Mouse (Mus musculus): ENCODE data around the gene Scn8a. TPM values are rescaled to one million over a fixed set of nuclear protein-coding genes. Genes with fewer than 3 reads are reported as not detected.

Scn8a gene
- polyA plus RNA-seq, 1 experiment, result 0.20 TPM

DNA sequence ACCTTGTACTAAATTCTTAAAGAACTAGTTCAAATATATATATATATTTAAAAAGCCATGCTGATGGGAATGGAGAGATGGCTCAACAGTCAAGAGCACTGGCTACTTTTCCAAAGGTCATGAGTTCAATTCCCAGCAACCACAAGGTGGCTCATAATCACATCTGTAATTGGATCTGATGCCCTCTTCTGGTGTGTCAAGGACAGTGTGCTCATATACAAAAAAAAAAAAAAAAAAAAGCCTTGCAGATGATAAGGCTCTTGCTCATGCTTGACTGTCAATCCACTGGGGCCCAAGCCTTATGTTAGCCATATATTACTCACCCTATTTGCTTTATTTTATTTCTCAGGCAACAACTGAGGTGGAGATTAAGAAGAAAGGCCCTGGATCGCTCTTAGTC is 132.0 kb downstream of the Scn8a start:
- no peaks in the 10 kb centered on the region for H3K36me3 ChIP-seq (ENCODE audit: control insufficient read depth, insufficient read depth, low read length)
- no peak for DNase-seq
- no peak overlapping the region for H3K4me3 ChIP-seq (ENCODE audit: control insufficient read depth, insufficient read depth, low read length)
- no peak for TF ChIP-seq CTCF (IDR thresholded peaks at IDR 0.05; ENCODE audit: borderline replicate concordance, control insufficient read depth, extremely low read depth, insufficient read depth, low read length, poor library complexity)
- no peak for TF ChIP-seq POLR2A (IDR thresholded peaks at IDR 0.05; ENCODE audit: control insufficient read depth, extremely low read depth, insufficient read depth, low read length, poor library complexity)
- H3K27ac ChIP-seq (ENCODE audit: control insufficient read depth, insufficient read depth, low read length), result no peak overlapping the region
- no peaks in the 10 kb centered on the region for H3K27me3 ChIP-seq (ENCODE audit: control insufficient read depth, insufficient read depth, low read length)
- WGBS, result 97% methylated on average over 1 of the region's 1 CpGs
- no peaks in the 10 kb centered on the region for H3K4me1 ChIP-seq (replicated peaks; ENCODE audit: control insufficient read depth, insufficient read depth, low read length)

DNA sequence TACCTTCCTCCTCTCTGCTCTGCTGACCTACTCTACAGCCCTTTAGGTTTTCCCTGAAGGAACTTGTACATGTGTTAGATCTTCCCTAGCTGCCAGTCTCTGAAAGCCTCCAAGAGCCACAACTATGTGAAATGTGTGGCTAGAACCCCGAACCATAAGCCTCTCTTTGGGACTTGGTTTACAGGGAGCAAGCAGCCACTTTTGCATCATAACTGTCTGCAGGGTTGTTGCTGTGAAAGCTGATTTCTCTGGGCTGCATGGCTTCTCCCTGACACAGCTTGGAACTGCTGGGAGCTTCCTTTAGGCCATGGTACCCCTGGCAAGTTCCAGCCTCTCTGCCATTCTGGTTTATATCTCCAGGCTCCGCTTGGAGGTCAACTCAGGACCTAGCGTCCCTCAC is 132.8 kb downstream of the Scn8a start:
- 92% methylated on average over 3 of the region's 3 CpGs for WGBS
- no peak for TF ChIP-seq POLR2A (IDR thresholded peaks at IDR 0.05; ENCODE audit: control insufficient read depth, extremely low read depth, insufficient read depth, low read length, poor library complexity)
- no peak for TF ChIP-seq CTCF (IDR thresholded peaks at IDR 0.05; ENCODE audit: borderline replicate concordance, control insufficient read depth, extremely low read depth, insufficient read depth, low read length, poor library complexity)
- no peaks in the 10 kb centered on the region for H3K4me1 ChIP-seq (replicated peaks; ENCODE audit: control insufficient read depth, insufficient read depth, low read length)
- no peaks in the 10 kb centered on the region for H3K36me3 ChIP-seq (ENCODE audit: control insufficient read depth, insufficient read depth, low read length)
- no peak overlapping the region for H3K4me3 ChIP-seq (ENCODE audit: control insufficient read depth, insufficient read depth, low read length)
- H3K27me3 ChIP-seq (ENCODE audit: control insufficient read depth, insufficient read depth, low read length), result no peaks in the 10 kb centered on the region
- no peak for DNase-seq
- no peak overlapping the region for H3K27ac ChIP-seq (ENCODE audit: control insufficient read depth, insufficient read depth, low read length)

DNA sequence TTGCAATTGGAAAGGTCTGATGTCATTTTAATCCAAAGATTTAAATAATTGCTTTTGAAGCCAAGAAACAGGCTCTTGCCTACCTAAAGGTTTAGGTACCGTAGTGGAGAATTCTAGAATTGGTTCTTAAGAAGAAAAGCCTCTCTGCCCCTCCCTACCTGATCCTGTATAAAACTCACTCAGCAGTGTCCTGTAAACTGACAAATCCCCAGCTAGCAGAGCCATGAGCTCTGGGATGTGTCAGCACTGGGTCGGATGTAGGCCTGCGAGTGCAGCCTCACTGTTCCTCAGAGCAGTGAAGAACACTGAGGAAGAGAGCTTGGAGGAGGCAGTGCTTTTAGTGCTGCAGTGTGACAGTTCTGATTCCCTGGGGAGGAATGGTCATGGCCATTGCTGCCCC is 134.9 kb downstream of the Scn8a start:
- TF ChIP-seq CTCF (IDR thresholded peaks at IDR 0.05; ENCODE audit: borderline replicate concordance, control insufficient read depth, extremely low read depth, insufficient read depth, low read length, poor library complexity), result no peak
- TF ChIP-seq POLR2A (IDR thresholded peaks at IDR 0.05; ENCODE audit: control insufficient read depth, extremely low read depth, insufficient read depth, low read length, poor library complexity), result no peak

DNA sequence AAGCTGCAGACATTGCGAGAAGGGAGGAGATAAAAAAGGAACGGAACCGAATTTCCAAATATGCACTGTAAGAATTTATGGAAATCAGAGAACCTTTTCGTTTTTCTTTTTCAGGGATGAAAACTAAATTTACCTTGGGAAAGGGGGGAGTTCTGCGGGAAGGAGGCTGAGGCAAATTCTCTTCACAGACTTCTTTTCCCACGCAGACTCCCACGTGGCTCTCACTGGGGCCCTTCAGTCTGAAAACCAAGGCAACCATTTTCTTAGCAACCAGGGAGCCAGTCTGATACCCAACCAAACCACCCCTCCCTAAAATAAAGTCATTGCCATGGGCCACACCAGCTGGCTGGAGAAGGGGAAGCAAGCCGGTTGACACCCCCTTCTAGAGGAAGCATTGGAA is 136.1 kb downstream of the Scn8a start:
- Histone ChIP-seq H3K36me3 (ENCODE audit: control insufficient read depth, insufficient read depth, low read length) (no peaks in the 10 kb centered on the region), H3K27me3 (ENCODE audit: control insufficient read depth, insufficient read depth, low read length) (no peaks in the 10 kb centered on the region), H3K4me1 (replicated peaks; ENCODE audit: control insufficient read depth, insufficient read depth, low read length) (no peaks in the 10 kb centered on the region), H3K4me3 (ENCODE audit: control insufficient read depth, insufficient read depth, low read length) (no peak overlapping the region), H3K27ac (ENCODE audit: control insufficient read depth, insufficient read depth, low read length) (no peak overlapping the region)
- no peak for DNase-seq
- WGBS, result 78% methylated on average over 8 of the region's 8 CpGs
- no peak for TF ChIP-seq CTCF (IDR thresholded peaks at IDR 0.05; ENCODE audit: borderline replicate concordance, control insufficient read depth, extremely low read depth, insufficient read depth, low read length, poor library complexity)
- TF ChIP-seq POLR2A (IDR thresholded peaks at IDR 0.05; ENCODE audit: control insufficient read depth, extremely low read depth, insufficient read depth, low read length, poor library complexity), result no peak

More for the DNA sequence above, 134.9 kb downstream of the Scn8a start:
- H3K36me3 ChIP-seq (ENCODE audit: control insufficient read depth, insufficient read depth, low read length), result no peaks in the 10 kb centered on the region
- DNase-seq, result no peak
- no peaks in the 10 kb centered on the region for H3K4me1 ChIP-seq (replicated peaks; ENCODE audit: control insufficient read depth, insufficient read depth, low read length)
- H3K27ac ChIP-seq (ENCODE audit: control insufficient read depth, insufficient read depth, low read length), result no peak overlapping the region
- H3K4me3 ChIP-seq (ENCODE audit: control insufficient read depth, insufficient read depth, low read length), result no peak overlapping the region
- no peaks in the 10 kb centered on the region for H3K27me3 ChIP-seq (ENCODE audit: control insufficient read depth, insufficient read depth, low read length)
- 94% methylated on average over 3 of the region's 3 CpGs for WGBS

- DNase-seq, result no peak
- H3K27me3 ChIP-seq (ENCODE audit: control insufficient read depth, insufficient read depth, low read length), result no peaks in the 10 kb centered on the region
Measured at GRCm38 (mm10) chr15:101006251-101007040, 136.8 kb downstream of the Scn8a start.

DNA sequence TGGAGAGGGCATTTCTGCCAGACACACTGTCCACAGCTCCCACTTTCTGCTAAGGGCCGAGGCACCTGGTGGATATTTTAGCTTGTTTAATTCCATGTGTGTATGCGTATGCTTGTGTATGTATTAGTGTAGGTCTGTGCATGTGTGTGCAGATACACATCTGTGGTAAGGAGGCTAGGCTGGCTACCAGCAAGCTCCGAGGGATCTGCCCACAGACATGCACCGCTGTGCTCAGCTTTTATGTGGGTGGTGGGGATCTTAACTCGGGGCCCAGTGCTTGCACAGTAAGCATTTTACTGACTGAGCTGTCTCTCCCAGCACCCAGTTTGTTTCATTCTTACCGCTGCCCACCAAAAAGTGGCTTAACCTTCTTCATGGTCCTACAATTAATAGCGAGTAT is 137.6 kb downstream of the Scn8a start:
- 38% methylated on average over 7 of the region's 7 CpGs for WGBS
- Histone ChIP-seq H3K27ac (ENCODE audit: control insufficient read depth, insufficient read depth, low read length) (no peak overlapping the region), H3K4me1 (replicated peaks; ENCODE audit: control insufficient read depth, insufficient read depth, low read length) (no peaks in the 10 kb centered on the region), H3K36me3 (ENCODE audit: control insufficient read depth, insufficient read depth, low read length) (no peaks in the 10 kb centered on the region), H3K4me3 (ENCODE audit: control insufficient read depth, insufficient read depth, low read length) (no peak overlapping the region), H3K27me3 (ENCODE audit: control insufficient read depth, insufficient read depth, low read length) (no peaks in the 10 kb centered on the region)
- no peak for DNase-seq
- TF ChIP-seq POLR2A (IDR thresholded peaks at IDR 0.05; ENCODE audit: control insufficient read depth, extremely low read depth, insufficient read depth, low read length, poor library complexity), result no peak
- no peak for TF ChIP-seq CTCF (IDR thresholded peaks at IDR 0.05; ENCODE audit: borderline replicate concordance, control insufficient read depth, extremely low read depth, insufficient read depth, low read length, poor library complexity)

More at GRCm38 (mm10) chr15:101006251-101007040, 136.8 kb downstream of the Scn8a start:
- Histone ChIP-seq H3K4me1 (replicated peaks; ENCODE audit: control insufficient read depth, insufficient read depth, low read length) (no peaks in the 10 kb centered on the region), H3K27ac (ENCODE audit: control insufficient read depth, insufficient read depth, low read length) (no peak overlapping the region), H3K4me3 (ENCODE audit: control insufficient read depth, insufficient read depth, low read length) (no peak overlapping the region), H3K36me3 (ENCODE audit: control insufficient read depth, insufficient read depth, low read length) (no peaks in the 10 kb centered on the region)
- WGBS, result 13% methylated on average over 14 of the region's 15 CpGs
- TF ChIP-seq CTCF (IDR thresholded peaks at IDR 0.05; ENCODE audit: borderline replicate concordance, control insufficient read depth, extremely low read depth, insufficient read depth, low read length, poor library complexity), result no peak
- no peak for TF ChIP-seq POLR2A (IDR thresholded peaks at IDR 0.05; ENCODE audit: control insufficient read depth, extremely low read depth, insufficient read depth, low read length, poor library complexity)
